Mouse (Mus musculus) cerebellum, adult 2 months (tissue): ENCODE measurements at regions not wholly inside any gene's neighbourhood (a gene's known extent, or its start where the extent isn't known, plus 50 kb on each side); places are given as distances from the start of the nearest gene placed in this dataset.

Experiments used
- DNase-seq, 2 experiments: peaks; one replicate each; pipeline ENCODE4 v3.0.0; 2021
- H3K27ac ChIP-seq: fragments of 200-500 bp; 2 replicates; pipeline ENCODE4 v1.5.1; 2012; ENCODE audit warnings: low read length, control low read depth, inconsistent platforms; ENCODE audit not compliant: insufficient read depth
- H3K27me3 ChIP-seq: fragments of 200-500 bp; 2 replicates; pipeline ENCODE4 v1.6.1; 2012; ENCODE audit warnings: inconsistent platforms, mild to moderate bottlenecking, low read length, moderate library complexity; ENCODE audit not compliant: control insufficient read depth, insufficient read depth
- H3K4me1 ChIP-seq: fragments of 200-500 bp; 2 replicates; pipeline ENCODE4 v1.6.1; 2011; ENCODE audit warnings: low read length; ENCODE audit not compliant: control insufficient read depth, insufficient read depth
- H3K4me3 ChIP-seq: fragments of 200-500 bp; replicated peaks from 2 replicates; pipeline ENCODE3; 2011; ENCODE audit warnings: mild to moderate bottlenecking, low read depth, low read length, control low read depth; ENCODE audit not compliant: insufficient read depth
- CTCF ChIP-seq: fragments of 200-500 bp; IDR thresholded peaks from 2 replicates; pipeline ENCODE4 v1.5.1; 2011; ENCODE audit warnings: low read depth, mild to moderate bottlenecking, control low read depth, low read length, moderate library complexity, borderline replicate concordance; ENCODE audit not compliant: insufficient read depth
- POLR2A ChIP-seq: fragments of 200-500 bp; IDR thresholded peaks from 2 replicates; pipeline ENCODE4 v1.6.1; 2011; ENCODE audit warnings: low read length, control low read depth, borderline replicate concordance; ENCODE audit not compliant: insufficient read depth
- WGBS: fragments of 180-500 bp; shearing (Covaris S2); methylation state at CpG from one replicate; pipeline ENCODE4 v1.1.7; 2018; 5-methylcytosine and 5-hydroxymethylcytosine counted together

- no peak for DNase-seq
- Histone ChIP-seq H3K27ac (no peak overlapping the region), H3K4me1 (no peaks in the 10 kb centered on the region), H3K27me3 (no peaks in the 10 kb centered on the region), H3K4me3 (no peak overlapping the region)
- TF ChIP-seq CTCF (no peak), POLR2A (no peak)
Observed at GRCm38 (mm10) chr4:56619803-56620202, 120.1 kb upstream of the Gm26657 start.

GRCm38 (mm10) chr4:56619054-56619453 lies 120.8 kb upstream of the Gm26657 start:
- WGBS = 91% methylated on average over 3 of the region's 3 CpGs
- Histone ChIP-seq H3K4me1 (no peaks in the 10 kb centered on the region), H3K27me3 (no peaks in the 10 kb centered on the region), H3K27ac (no peak overlapping the region), H3K4me3 (no peak overlapping the region)
- DNase-seq = no peak
- TF ChIP-seq POLR2A (no peak), CTCF (no peak)

- no peak overlapping the region for H3K4me3 ChIP-seq
- 96% methylated on average over 5 of the region's 5 CpGs for WGBS
- no peak overlapping the region for H3K27ac ChIP-seq
- no peak for DNase-seq
- H3K4me1 ChIP-seq = no peaks in the 10 kb centered on the region
- TF ChIP-seq CTCF (no peak), POLR2A (no peak)
- H3K27me3 ChIP-seq = no peaks in the 10 kb centered on the region
Observed at GRCm38 (mm10) chr4:56618433-56618832, 121.4 kb upstream of the Gm26657 start.

- Histone ChIP-seq H3K27ac (no peak overlapping the region), H3K27me3 (no peaks in the 10 kb centered on the region), H3K4me1 (no peaks in the 10 kb centered on the region), H3K4me3 (no peak overlapping the region)
- 63% methylated on average over 10 of the region's 10 CpGs for WGBS
- DNase-seq = no peak
- no peak for TF ChIP-seq CTCF
Observed at GRCm38 (mm10) chr4:56617661-56618360, 122.1 kb upstream of the Gm26657 start.

- Histone ChIP-seq H3K4me3 (no peak overlapping the region), H3K27me3 (no peaks in the 10 kb centered on the region), H3K27ac (no peak overlapping the region), H3K4me1 (no peaks in the 10 kb centered on the region)
- WGBS = 8% methylated on average over 4 of the region's 4 CpGs
- peak in 1 of 2 experiments; percentile 14 for DNase-seq
- TF ChIP-seq CTCF (no peak), POLR2A (no peak)
Observed at GRCm38 (mm10) chr4:56612325-56612724, 127.5 kb upstream of the Gm26657 start.

- no peaks in the 10 kb centered on the region for H3K4me1 ChIP-seq
- no peak for DNase-seq
- H3K4me3 ChIP-seq = no peak overlapping the region
- no peak for TF ChIP-seq POLR2A
- TF ChIP-seq CTCF = no peak
- WGBS = 8% methylated on average over 4 of the region's 4 CpGs
- no peaks in the 10 kb centered on the region for H3K27me3 ChIP-seq
- no peak overlapping the region for H3K27ac ChIP-seq
Observed at GRCm38 (mm10) chr4:56611751-56612150, 128.1 kb upstream of the Gm26657 start.

GRCm38 (mm10) chr4:56610273-56610672 lies 129.6 kb upstream of the Gm26657 start:
- no peaks in the 10 kb centered on the region for H3K4me1 ChIP-seq
- H3K27ac ChIP-seq = no peak overlapping the region
- H3K27me3 ChIP-seq = no peaks in the 10 kb centered on the region
- TF ChIP-seq CTCF (no peak), POLR2A (no peak)
- 81% methylated on average over 6 of the region's 6 CpGs for WGBS
- H3K4me3 ChIP-seq = no peak overlapping the region
- DNase-seq = no peak

- TF ChIP-seq CTCF (no peak), POLR2A (no peak)
- H3K27ac ChIP-seq = no peak overlapping the region
- peak in 1 of 2 experiments; percentile 13 for DNase-seq
- H3K4me1 ChIP-seq = no peaks in the 10 kb centered on the region
- no peak overlapping the region for H3K4me3 ChIP-seq
- 39% methylated on average over 4 of the region's 4 CpGs for WGBS
- H3K27me3 ChIP-seq = no peaks in the 10 kb centered on the region
Observed at GRCm38 (mm10) chr4:56608701-56609100, 131.2 kb upstream of the Gm26657 start.

- Histone ChIP-seq H3K4me3 (no peak overlapping the region), H3K27me3 (no peaks in the 10 kb centered on the region), H3K27ac (no peak overlapping the region), H3K4me1 (no peaks in the 10 kb centered on the region)
- DNase-seq = no peak
- 33% methylated on average over 2 of the region's 2 CpGs for WGBS
- TF ChIP-seq POLR2A = no peak
- TF ChIP-seq CTCF = no peak
Observed at GRCm38 (mm10) chr4:56598398-56598797, 141.5 kb upstream of the Gm26657 start.
